Mouse (Mus musculus): ENCODE results near the gene Stmn3. TPM values are rescaled to one million over a fixed set of nuclear protein-coding genes. Genes with fewer than 3 reads are reported as not detected.

Stmn3 gene
- polyA plus RNA-seq (2012; rRNA removed), result 0.06 and 0.10 TPM in 2 replicates

DNA sequence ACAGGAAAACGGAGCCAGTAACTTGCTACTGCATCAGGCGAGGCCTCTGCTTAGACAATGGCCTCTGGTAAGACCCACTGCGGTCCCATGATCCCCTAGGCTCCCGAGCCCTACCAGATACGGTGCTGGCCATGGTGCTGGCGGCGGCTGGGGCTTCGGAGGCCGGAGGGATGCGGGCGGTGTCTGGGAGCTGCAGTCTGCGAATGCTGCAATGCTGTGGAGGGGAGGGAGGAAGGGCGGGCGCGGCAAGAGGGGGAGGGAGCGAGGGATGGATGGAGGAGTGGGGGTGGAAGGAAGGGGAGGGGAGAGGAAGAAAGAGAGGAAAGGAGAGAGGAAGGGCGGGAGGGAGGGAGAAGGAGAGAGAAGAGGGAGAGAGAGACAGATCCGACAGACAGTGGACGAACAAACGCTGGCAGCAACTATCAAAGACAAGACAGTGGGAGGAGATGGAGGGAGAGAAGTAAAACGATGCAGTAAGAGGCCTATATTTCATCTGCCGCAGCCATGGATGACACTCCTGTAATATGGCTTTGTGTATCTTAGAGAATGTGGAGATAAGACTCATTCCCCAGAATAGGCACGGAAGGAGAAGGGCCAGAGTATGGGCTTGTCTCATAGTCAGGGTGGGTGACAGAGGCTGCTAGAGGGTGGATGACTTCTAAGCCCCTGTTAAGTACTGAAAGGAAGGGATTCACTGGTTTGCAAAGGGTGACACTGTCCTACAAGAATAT is at the start of gene Stmn3:
Gene Stmn3 (minus strand): TSS at position 421 of the 731 bp plus-strand sequence.

DNA sequence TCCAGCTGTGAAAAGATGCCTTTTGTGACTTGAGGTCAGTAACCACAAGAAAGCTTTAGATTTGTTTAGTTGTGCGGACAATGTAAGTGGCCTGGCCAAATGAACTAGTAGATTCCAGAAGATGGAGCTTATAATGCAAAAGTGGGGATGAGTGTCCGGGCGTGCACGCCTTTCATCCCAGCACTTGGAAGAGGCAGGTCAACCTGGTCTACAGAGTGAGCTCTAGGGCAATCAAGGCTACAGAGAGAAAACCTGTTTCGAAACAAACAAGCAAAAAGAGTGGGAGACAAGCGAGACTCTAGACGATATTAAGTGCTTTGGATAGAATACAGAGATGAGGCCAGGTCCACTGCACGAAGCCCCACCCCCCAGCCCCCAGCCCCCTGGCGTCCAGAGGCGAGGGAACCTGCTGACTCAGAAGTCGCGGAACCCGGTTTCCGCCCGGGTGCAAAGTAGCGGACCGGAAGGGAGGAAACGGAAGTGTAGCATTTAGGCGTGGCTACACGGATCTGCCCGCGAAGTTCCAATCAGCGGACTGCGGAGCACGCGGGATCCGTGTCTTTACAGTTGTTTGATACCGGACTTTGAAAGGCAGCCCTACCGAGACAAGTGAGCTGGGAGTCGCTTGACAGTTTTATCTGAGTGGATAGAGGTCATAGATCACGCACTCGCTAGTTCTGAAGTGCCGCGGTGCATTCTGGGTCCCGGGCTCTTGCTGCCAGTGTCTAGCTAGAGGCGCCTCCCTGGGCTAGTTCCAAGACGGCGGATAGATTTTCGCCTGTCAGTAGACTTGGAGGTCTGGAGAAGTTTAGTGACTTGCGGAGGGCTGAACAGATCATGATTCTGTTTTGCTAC is 5.2 kb upstream of the Stmn3 start, which contains the start of gene Rtel1:
Gene Rtel1 (plus strand): TSS at position 492 of the 855 bp plus-strand sequence.

DNA sequence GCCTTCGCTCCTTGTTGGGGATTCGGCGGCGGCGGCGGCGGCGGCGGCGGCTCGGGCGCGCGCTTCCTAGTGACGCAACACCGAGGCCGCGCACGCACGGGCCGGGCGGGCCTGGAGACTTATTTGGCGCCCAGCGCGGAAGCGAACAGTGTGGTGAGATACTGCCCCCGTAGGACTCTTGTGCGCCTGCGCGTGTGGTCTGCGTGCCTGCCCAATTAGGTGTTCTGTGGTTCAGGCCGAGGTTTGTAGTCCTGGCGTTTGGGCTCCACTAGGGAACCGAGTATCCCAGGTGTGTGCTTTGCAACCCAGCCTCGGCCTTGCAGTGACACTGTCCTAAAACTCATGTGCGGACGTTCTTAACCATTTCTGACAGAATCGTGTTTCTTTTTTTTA is 26.3 kb downstream of the Stmn3 start, which contains the start of gene Gmeb2:
Gene Gmeb2 (minus strand): TSS at position 78 of the 393 bp plus-strand sequence.

Other genes with a start within 250 kb of the Stmn3 start
- 0.06 and 0.07 TPM in 2 replicates for gene Kcnq2, start 179.2 kb downstream of the Stmn3 start, polyA plus RNA-seq (2012; rRNA removed)
- not detected in 2 replicates for gene Eef1a2, start 157.5 kb downstream of the Stmn3 start, polyA plus RNA-seq (2012; rRNA removed)
- 38.4 and 42.6 TPM in 2 replicates for gene Ppdpf, start 127.3 kb downstream of the Stmn3 start, polyA plus RNA-seq (2012; rRNA removed)
- gene Ptk6, start 111.7 kb downstream of the Stmn3 start, polyA plus RNA-seq (2012; rRNA removed), result 0.03 and 0.05 TPM in 2 replicates
- 0.17 and 0.19 TPM in 2 replicates for gene Srms, start 101.3 kb downstream of the Stmn3 start, polyA plus RNA-seq (2012; rRNA removed)
- gene Fndc11, start 94.5 kb downstream of the Stmn3 start, polyA plus RNA-seq (2012; rRNA removed), result 0.16 TPM in 2 replicates
- 4.0 and 5.8 TPM in 2 replicates for gene Helz2, start 72.5 kb downstream of the Stmn3 start, polyA plus RNA-seq (2012; rRNA removed)
- 11.5 and 13.2 TPM in 2 replicates for gene Gmeb2, start 26.5 kb downstream of the Stmn3 start, polyA plus RNA-seq (2012; rRNA removed)
- gene Rtel1, start 5.2 kb upstream of the Stmn3 start, polyA plus RNA-seq (2012; rRNA removed), result 37.4 and 42.3 TPM in 2 replicates
- 8.3 and 9.0 TPM in 2 replicates for gene Zgpat, start 50.4 kb upstream of the Stmn3 start, polyA plus RNA-seq (2012; rRNA removed)
- gene Arfrp1, start 50.9 kb upstream of the Stmn3 start, polyA plus RNA-seq (2012; rRNA removed), result 22.0 and 23.4 TPM in 2 replicates
- 9.8 and 9.9 TPM in 2 replicates for gene Lime1, start 65.6 kb upstream of the Stmn3 start, polyA plus RNA-seq (2012; rRNA removed)
- 5.1 and 5.7 TPM in 2 replicates for gene Zbtb46, start 144.9 kb upstream of the Stmn3 start, polyA plus RNA-seq (2012; rRNA removed)
- gene Abhd16b, start 178.7 kb upstream of the Stmn3 start, polyA plus RNA-seq (2012; rRNA removed), result not detected in 2 replicates
- gene Tpd52l2, start 182.6 kb upstream of the Stmn3 start, polyA plus RNA-seq (2012; rRNA removed), result 37.2 and 38.2 TPM in 2 replicates
- 12.5 and 16.1 TPM in 2 replicates for gene Dnajc5, start 206.0 kb upstream of the Stmn3 start, polyA plus RNA-seq (2012; rRNA removed)